Mouse (Mus musculus): ENCODE measurements around the gene Arhgap24. TPM values are rescaled to one million over a fixed set of nuclear protein-coding genes. Genes with fewer than 3 reads are reported as not detected.

The Arhgap24 gene
- polyA plus RNA-seq, 1 experiment = not detected

DNA sequence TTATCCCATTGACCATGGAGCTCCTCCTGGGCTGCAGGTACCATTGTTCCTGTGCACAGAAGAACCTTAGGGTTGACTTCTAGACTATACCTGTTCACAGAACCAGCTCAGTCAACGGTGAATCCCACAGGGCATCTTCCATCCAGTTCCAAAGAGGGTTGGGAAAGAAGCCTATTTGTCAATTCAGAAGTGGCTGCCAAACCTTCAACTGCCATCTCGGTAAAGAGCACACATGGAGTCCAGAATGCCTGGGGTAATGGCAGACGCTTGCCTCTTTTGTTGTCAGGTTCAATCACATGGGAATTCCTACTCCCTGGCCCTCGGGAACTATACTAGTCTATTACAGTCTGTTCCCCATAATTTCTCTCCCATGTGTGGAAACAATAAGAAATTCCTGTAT, 30.5 kb downstream of the Arhgap24 start:
- Histone ChIP-seq H3K36me3 (ENCODE audit: control insufficient read depth) (no peaks in the 10 kb centered on the region), H3K4me1 (ENCODE audit: control insufficient read depth) (no peaks in the 10 kb centered on the region), H3K4me3 (replicated peaks) (no peak overlapping the region), H3K27me3 (ENCODE audit: control insufficient read depth) (no peaks in the 10 kb centered on the region), H3K9me3 (ENCODE audit: control insufficient read depth, low read length) (no peaks in the 10 kb centered on the region; the same call in 1 of the 2 replicates)
- TF ChIP-seq GATA1 (IDR thresholded peaks at IDR 0.05; ENCODE audit: low read length) (no peak), TAL1 (IDR thresholded peaks at IDR 0.05; ENCODE audit: low read length) (no peak)

- Histone ChIP-seq H3K27me3 (ENCODE audit: control insufficient read depth) (no peaks in the 10 kb centered on the region), H3K9me3 (ENCODE audit: control insufficient read depth, low read length) (peaks cover 3% of the 10 kb centered on the region; the same call in 1 of the 2 replicates), H3K4me1 (ENCODE audit: control insufficient read depth) (no peaks in the 10 kb centered on the region), H3K36me3 (ENCODE audit: control insufficient read depth) (no peaks in the 10 kb centered on the region), H3K4me3 (replicated peaks) (no peak overlapping the region)
- TF ChIP-seq TAL1 (IDR thresholded peaks at IDR 0.05; ENCODE audit: low read length) = no peak
- no peak for TF ChIP-seq GATA1 (IDR thresholded peaks at IDR 0.05; ENCODE audit: low read length)
Observed at GRCm38 (mm10) chr5:102515496-102515895, 34.3 kb downstream of the Arhgap24 start.

DNA sequence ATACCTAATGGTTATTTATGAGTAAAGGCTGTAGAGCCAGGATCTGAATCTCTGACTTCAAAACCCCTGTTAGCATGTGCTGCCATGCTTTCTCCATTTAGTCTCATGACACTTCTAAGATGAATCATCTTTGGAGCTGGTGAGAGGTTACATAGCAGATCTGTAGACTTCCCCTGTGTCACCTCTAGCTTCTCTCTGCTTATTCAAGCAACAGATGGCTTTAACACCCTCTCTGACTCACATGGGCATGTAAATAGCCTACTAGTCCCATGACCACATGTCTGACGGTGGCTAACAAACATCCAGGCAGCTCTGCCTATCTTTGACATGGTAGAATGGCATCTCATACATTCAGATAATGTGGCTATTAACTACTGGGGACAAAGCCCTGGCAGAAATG, 39.3 kb downstream of the Arhgap24 start:
- TF ChIP-seq GATA1 (IDR thresholded peaks at IDR 0.05; ENCODE audit: low read length) (no peak), TAL1 (IDR thresholded peaks at IDR 0.05; ENCODE audit: low read length) (no peak)
- no peaks in the 10 kb centered on the region for H3K36me3 ChIP-seq (ENCODE audit: control insufficient read depth)
- no peaks in the 10 kb centered on the region for H3K4me1 ChIP-seq (ENCODE audit: control insufficient read depth)
- no peak overlapping the region for H3K4me3 ChIP-seq (replicated peaks)
- peaks cover 6% of the 10 kb centered on the region; the same call in 1 of the 2 replicates for H3K9me3 ChIP-seq (ENCODE audit: control insufficient read depth, low read length)
- H3K27me3 ChIP-seq (ENCODE audit: control insufficient read depth) = no peaks in the 10 kb centered on the region

- Histone ChIP-seq H3K9me3 (ENCODE audit: control insufficient read depth, low read length) (peaks cover 2% of the 10 kb centered on the region; the same call in 1 of the 2 replicates), H3K27me3 (ENCODE audit: control insufficient read depth) (no peaks in the 10 kb centered on the region), H3K4me1 (ENCODE audit: control insufficient read depth) (no peaks in the 10 kb centered on the region), H3K36me3 (ENCODE audit: control insufficient read depth) (no peaks in the 10 kb centered on the region), H3K4me3 (replicated peaks) (no peak overlapping the region)
- TF ChIP-seq TAL1 (IDR thresholded peaks at IDR 0.05; ENCODE audit: low read length) = no peak
- TF ChIP-seq GATA1 (IDR thresholded peaks at IDR 0.05; ENCODE audit: low read length) = no peak
Observed at GRCm38 (mm10) chr5:102535311-102535710, 54.1 kb downstream of the Arhgap24 start.

DNA sequence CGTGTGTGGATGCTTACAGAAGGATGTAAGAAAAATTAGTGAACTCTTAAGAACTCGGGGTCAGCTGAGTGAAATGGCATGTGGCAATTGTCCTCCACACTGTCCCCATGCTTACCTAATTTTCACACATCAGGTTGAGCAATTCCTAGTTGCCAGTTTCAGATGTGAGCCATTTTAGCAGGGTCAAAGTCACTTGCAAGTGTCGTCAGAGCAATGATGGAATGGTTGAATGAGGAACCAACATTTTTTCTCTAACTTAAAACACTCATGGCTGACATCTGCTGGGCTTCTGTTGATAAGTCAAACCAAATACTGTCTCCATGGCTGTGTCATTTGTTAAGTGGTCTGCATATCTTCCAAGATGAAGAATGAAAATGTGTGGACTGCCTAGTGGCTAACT, 56.6 kb downstream of the Arhgap24 start:
- no peak overlapping the region for H3K4me3 ChIP-seq (replicated peaks)
- H3K9me3 ChIP-seq (ENCODE audit: control insufficient read depth, low read length) = peaks cover 2% of the 10 kb centered on the region; the same call in 1 of the 2 replicates
- no peaks in the 10 kb centered on the region for H3K27me3 ChIP-seq (ENCODE audit: control insufficient read depth)
- TF ChIP-seq GATA1 (IDR thresholded peaks at IDR 0.05; ENCODE audit: low read length) = no peak
- TF ChIP-seq TAL1 (IDR thresholded peaks at IDR 0.05; ENCODE audit: low read length) = no peak
- no peaks in the 10 kb centered on the region for H3K4me1 ChIP-seq (ENCODE audit: control insufficient read depth)
- no peaks in the 10 kb centered on the region for H3K36me3 ChIP-seq (ENCODE audit: control insufficient read depth)

DNA sequence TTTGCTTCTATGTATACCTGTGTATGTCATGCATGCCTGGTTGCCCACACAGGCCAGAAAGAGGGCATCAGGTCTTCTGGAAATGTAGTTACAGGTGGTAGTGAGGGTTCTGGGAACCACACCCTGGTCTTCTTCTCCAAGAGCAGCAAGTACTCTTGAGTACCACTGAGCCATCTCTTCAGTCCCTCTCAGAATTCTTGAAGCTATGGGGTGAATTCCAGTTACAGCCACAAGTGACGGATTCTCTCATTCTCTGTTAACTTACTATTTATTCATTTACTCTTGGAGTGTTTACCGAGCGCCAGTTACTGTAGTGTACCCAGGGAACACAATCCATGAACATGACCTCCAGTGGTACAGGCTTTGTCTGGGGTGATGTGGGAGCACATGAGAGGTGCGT, 65.1 kb downstream of the Arhgap24 start:
- Histone ChIP-seq H3K4me3 (replicated peaks) (no peak overlapping the region), H3K27me3 (ENCODE audit: control insufficient read depth) (no peaks in the 10 kb centered on the region), H3K4me1 (ENCODE audit: control insufficient read depth) (no peaks in the 10 kb centered on the region), H3K36me3 (ENCODE audit: control insufficient read depth) (no peaks in the 10 kb centered on the region), H3K9me3 (ENCODE audit: control insufficient read depth, low read length) (peaks cover 4% of the 10 kb centered on the region; the same call in 1 of the 2 replicates)
- no peak for TF ChIP-seq TAL1 (IDR thresholded peaks at IDR 0.05; ENCODE audit: low read length)
- no peak for TF ChIP-seq GATA1 (IDR thresholded peaks at IDR 0.05; ENCODE audit: low read length)

GRCm38 (mm10) chr5:102547786-102548185, 66.6 kb downstream of the Arhgap24 start:
- TF ChIP-seq TAL1 (IDR thresholded peaks at IDR 0.05; ENCODE audit: low read length) (no peak), GATA1 (IDR thresholded peaks at IDR 0.05; ENCODE audit: low read length) (no peak)

GRCm38 (mm10) chr5:102548382-102548781, 67.2 kb downstream of the Arhgap24 start:
- no peak overlapping the region for H3K4me3 ChIP-seq (replicated peaks)
- H3K4me1 ChIP-seq (ENCODE audit: control insufficient read depth) = no peaks in the 10 kb centered on the region
- no peaks in the 10 kb centered on the region for H3K36me3 ChIP-seq (ENCODE audit: control insufficient read depth)
- peaks cover 4% of the 10 kb centered on the region; the same call in 1 of the 2 replicates for H3K9me3 ChIP-seq (ENCODE audit: control insufficient read depth, low read length)
- TF ChIP-seq GATA1 (IDR thresholded peaks at IDR 0.05; ENCODE audit: low read length) (no peak), TAL1 (IDR thresholded peaks at IDR 0.05; ENCODE audit: low read length) (no peak)
- no peaks in the 10 kb centered on the region for H3K27me3 ChIP-seq (ENCODE audit: control insufficient read depth)

More at GRCm38 (mm10) chr5:102547786-102548185, 66.6 kb downstream of the Arhgap24 start:
- no peak overlapping the region for H3K4me3 ChIP-seq (replicated peaks)
- H3K9me3 ChIP-seq (ENCODE audit: control insufficient read depth, low read length) = peaks cover 4% of the 10 kb centered on the region; the same call in 1 of the 2 replicates
- no peaks in the 10 kb centered on the region for H3K36me3 ChIP-seq (ENCODE audit: control insufficient read depth)
- H3K27me3 ChIP-seq (ENCODE audit: control insufficient read depth) = no peaks in the 10 kb centered on the region
- H3K4me1 ChIP-seq (ENCODE audit: control insufficient read depth) = no peaks in the 10 kb centered on the region

DNA sequence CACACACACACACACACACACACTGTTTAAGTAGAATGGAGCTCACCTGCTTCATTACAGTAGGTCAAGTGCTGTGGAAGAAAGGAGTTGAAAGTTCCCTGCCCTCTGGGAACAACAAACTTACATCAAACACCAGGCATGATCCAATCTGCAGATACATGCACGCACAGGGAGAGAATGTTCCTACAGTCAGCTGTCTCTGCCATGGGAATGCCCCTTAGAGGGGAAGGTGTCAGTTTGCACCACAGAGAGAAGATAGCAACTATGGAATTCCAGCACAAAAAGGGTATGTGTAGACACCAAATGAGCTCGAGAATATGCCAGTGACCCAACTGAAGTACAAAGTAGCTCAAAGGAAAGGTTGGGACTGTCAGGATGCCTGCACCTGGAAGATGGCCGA, 69.0 kb downstream of the Arhgap24 start:
- Histone ChIP-seq H3K4me3 (replicated peaks) (no peak overlapping the region), H3K9me3 (ENCODE audit: control insufficient read depth, low read length) (no peaks in the 10 kb centered on the region), H3K27me3 (ENCODE audit: control insufficient read depth) (no peaks in the 10 kb centered on the region), H3K36me3 (ENCODE audit: control insufficient read depth) (no peaks in the 10 kb centered on the region), H3K4me1 (ENCODE audit: control insufficient read depth) (no peaks in the 10 kb centered on the region)
- TF ChIP-seq TAL1 (IDR thresholded peaks at IDR 0.05; ENCODE audit: low read length) (no peak), GATA1 (IDR thresholded peaks at IDR 0.05; ENCODE audit: low read length) (no peak)

Data from erythroblast, embryonic 14.5 days (primary cell).